Mouse (Mus musculus) CH12.LX (cell line): ENCODE measurements around the gene Sirt4. TPM values are rescaled to one million over a fixed set of nuclear protein-coding genes. Genes with fewer than 3 reads are reported as not detected.

Experiments
- DNase-seq: peaks from one replicate; pipeline ENCODE4 v3.0.0-alpha.2; 2013; ENCODE audit errors: extremely low read depth
- H3K27ac ChIP-seq: 2 replicates; pipeline ENCODE4 v1.5.1; 2012; ENCODE audit warnings: low read depth, mild to moderate bottlenecking, control low read depth, moderate library complexity; ENCODE audit not compliant: insufficient read depth
- H3K27me3 ChIP-seq: replicated peaks from 2 replicates; pipeline ENCODE3; 2012; ENCODE audit warnings: inconsistent platforms
- H3K36me3 ChIP-seq, 2 experiments: replicated peaks in 1 of 2; 2 replicates each; pipeline versions ENCODE3 to v1.6.1; 2012; ENCODE audit warnings: inconsistent platforms in 1 of 2, low read length in 1 of 2, mild to moderate bottlenecking in 1 of 2, mixed read lengths in 1 of 2, moderate library complexity in 1 of 2; ENCODE audit not compliant: control insufficient read depth in 1 of 2, insufficient read depth in 1 of 2
- H3K4me1 ChIP-seq, 2 experiments: 2 replicates each; pipeline ENCODE4 v1.6.1; 2012; ENCODE audit warnings: inconsistent platforms in 1 of 2, moderate library complexity in 1 of 2; ENCODE audit not compliant: insufficient read depth in 2 of 2, control insufficient read depth in 1 of 2
- H3K4me2 ChIP-seq: 2 replicates; pipeline ENCODE4 v1.6.1; 2012; ENCODE audit warnings: low read depth, mild to moderate bottlenecking, control low read depth; ENCODE audit not compliant: poor library complexity, insufficient read depth, severe bottlenecking
- H3K4me3 ChIP-seq, 3 experiments: fragments of 150-350 bp in 1 of 3; sonication (generic) in 1 of 3; replicated peaks in 1 of 3; 2 replicates each; pipeline versions ENCODE3 to v1.5.1; 2011 to 2012; ENCODE audit warnings: low read depth in 2 of 3, low read length in 2 of 3, mild to moderate bottlenecking in 2 of 3, moderate library complexity in 2 of 3, control low read depth in 1 of 3, improper control_type of control experiment in 1 of 3, inconsistent platforms in 1 of 3, mixed read lengths in 1 of 3; ENCODE audit not compliant: poor library complexity in 1 of 3
- H3K79me2 ChIP-seq: replicated peaks from 2 replicates; pipeline ENCODE4 v1.6.1; 2012; ENCODE audit warnings: mild to moderate bottlenecking, moderate library complexity; ENCODE audit not compliant: control insufficient read depth, poor library complexity, insufficient read depth, severe bottlenecking; ENCODE audit errors: extremely low read depth
- H3K9ac ChIP-seq: 2 replicates; pipeline ENCODE4 v1.6.1; 2012; ENCODE audit warnings: low read depth, mild to moderate bottlenecking, control low read depth, moderate library complexity; ENCODE audit not compliant: insufficient read depth
- H3K9me3 ChIP-seq: replicated peaks from 2 replicates; pipeline ENCODE3; 2012; ENCODE audit warnings: low read length, inconsistent platforms, mixed read lengths
- CTCF ChIP-seq, 2 experiments: IDR thresholded peaks in 1 of 2; conservative IDR thresholded peaks in 1 of 2; 2 replicates each; pipeline ENCODE4 v1.5.1; 2011 to 2012; ENCODE audit warnings: low read depth in 2 of 2, low read length in 2 of 2, improper control_type of control experiment in 1 of 2, inconsistent platforms in 1 of 2, mild to moderate bottlenecking in 1 of 2, moderate library complexity in 1 of 2
- JUN ChIP-seq: IDR thresholded peaks from 2 replicates; pipeline ENCODE4 v1.6.1; 2011; ENCODE audit warnings: low read depth, mild to moderate bottlenecking, low read length, improper control_type of control experiment, moderate library complexity; ENCODE audit not compliant: insufficient read depth
- JUND ChIP-seq: conservative IDR thresholded peaks from 2 replicates; pipeline ENCODE4 v1.6.1; 2011; ENCODE audit warnings: low read depth, low read length, improper control_type of control experiment
- MEF2A ChIP-seq: IDR thresholded peaks from 2 replicates; pipeline ENCODE4 v1.6.1; 2014; ENCODE audit warnings: low read depth, mild to moderate bottlenecking, inconsistent platforms, low read length, improper control_type of control experiment, borderline replicate concordance
- MXI1 ChIP-seq: IDR thresholded peaks from 2 replicates; pipeline ENCODE4 v1.6.1; 2011; ENCODE audit warnings: mild to moderate bottlenecking, low read depth, low read length, improper control_type of control experiment
- POLR2AphosphoS2 ChIP-seq: IDR thresholded peaks from 2 replicates; pipeline ENCODE4 v1.6.1; 2011; ENCODE audit warnings: low read depth, low read length, improper control_type of control experiment
- RAD21 ChIP-seq: IDR thresholded peaks from 2 replicates; pipeline ENCODE4 v1.6.1; 2011; ENCODE audit warnings: low read depth, mild to moderate bottlenecking, low read length, improper control_type of control experiment, moderate library complexity
- UBTF ChIP-seq: IDR thresholded peaks from 2 replicates; pipeline ENCODE4 v1.6.1; 2012; ENCODE audit warnings: low read depth, mild to moderate bottlenecking, inconsistent platforms, low read length, improper control_type of control experiment, moderate library complexity
- USF2 ChIP-seq: conservative IDR thresholded peaks from 2 replicates; pipeline ENCODE4 v1.6.1; 2011; ENCODE audit warnings: low read depth, low read length, improper control_type of control experiment
- dilution Hi-C: fragments of 300-500 bp; cut with MboI; formaldehyde crosslinking; loops from 2 replicates; pipeline ENCODE4 v1.14.3; 2020; ENCODE audit warnings: low sequenced_read_pairs; ENCODE audit not compliant: extremely low pct_unique_long_range_greater_than_20kb, extremely low pct_ligation_motif_present
- in situ Hi-C: fragments of 300-500 bp; cut with MboI; formaldehyde crosslinking; loops from 3 replicates; pipeline ENCODE4 v1.14.3; 2019; ENCODE audit warnings: low sequenced_read_pairs, low pct_ligation_motif_present, low pct_unique_long_range_greater_than_20kb, mixed read lengths
- polyA plus RNA-seq: library from polyadenylated mRNA; unstranded; fragments of >175 nt; gene quantifications from 2 replicates; pipeline ENCODE4 v1.2.1, GENCODE M21; 2012; ENCODE audit warnings: low read depth; ENCODE audit not compliant: insufficient read length
- total RNA-seq, 2 experiments: library from RNA; depleted of rRNA; stranded (reverse); fragments of 300-350 nt in 1 of 2; fragments of >200 nt in 1 of 2; gene quantifications; 2 replicates each; pipeline ENCODE4 v1.2.3; 2012 to 2014

Sirt4 gene
- total and polyA plus RNA-seq, 3 experiments = 10.0 to 18.0 (median 13.3) TPM

- no peaks in the 10 kb centered on the region; the same call in 1 of the 2 replicates for H3K79me2 ChIP-seq
- in situ Hi-C loops = no loop called here
- dilution Hi-C loops = no loop called here
- H3K9me3 ChIP-seq = peaks cover 5% of the 10 kb centered on the region
- TF ChIP-seq USF2 = no peak
- no peak for TF ChIP-seq MXI1
- no peak for TF ChIP-seq UBTF
- H3K27ac ChIP-seq = no peak overlapping the region
- DNase-seq = no peak
- H3K27me3 ChIP-seq = peaks cover 4% of the 10 kb centered on the region
- H3K9ac ChIP-seq = 0 out of 2 replicates have a peak overlapping the region, but pooled peaks have one; percentile 1
- H3K4me2 ChIP-seq = peak overlapping the region; percentile 84
- H3K4me1 ChIP-seq = peaks cover 15 to 36% of the 10 kb centered on the region in 2 experiments
- H3K4me3 ChIP-seq = no peak overlapping the region
- peaks cover 0 to 21% of the 10 kb centered on the region in 2 experiments for H3K36me3 ChIP-seq
Measured at GRCm38 (mm10) chr5:115507981-115508858, 23.7 kb upstream of the Sirt4 start.

- H3K4me2 ChIP-seq = peak overlapping the region; percentile 84
- no peak for DNase-seq
- TF ChIP-seq MEF2A (no peak), JUN (no peak), RAD21 (no peak), JUND (no peak), POLR2AphosphoS2 (no peak), MXI1 (no peak), CTCF (conservative IDR thresholded peaks at IDR 0.05 in 1 of 2, IDR thresholded peaks at IDR 0.05 in 1 of 2; ENCODE audit: low read depth in 2 of 2, low read length in 2 of 2) (no peak)
- H3K9ac ChIP-seq = peak overlapping the region; percentile 90
- H3K27ac ChIP-seq = no peak overlapping the region
- H3K36me3 ChIP-seq = peaks cover 0 to 15% of the 10 kb centered on the region in 2 experiments
- in situ Hi-C loops (no loop called here), dilution Hi-C loops (no loop called here)
- peaks cover 4% of the 10 kb centered on the region for H3K27me3 ChIP-seq
- no peaks in the 10 kb centered on the region; the same call in 1 of the 2 replicates for H3K79me2 ChIP-seq
- peaks cover 5% of the 10 kb centered on the region for H3K9me3 ChIP-seq
- peak overlapping the region; percentile 85 to 96 (median 92) for H3K4me3 ChIP-seq
- peaks cover 15 to 36% of the 10 kb centered on the region in 2 experiments for H3K4me1 ChIP-seq
Measured at GRCm38 (mm10) chr5:115507267-115507980, 22.9 kb upstream of the Sirt4 start.
